Mouse (Mus musculus): ENCODE results near the gene Gm21970.

GRCm38 (mm10) chr16:91398944-91399343 is 7.4 kb downstream of the Gm21970 start:
- TF ChIP-seq CTCF (IDR thresholded peaks at IDR 0.05; ENCODE audit: low read depth, low read length) (no peak), GATA1 (IDR thresholded peaks at IDR 0.05; ENCODE audit: borderline replicate concordance, low read length) (no peak), GATA2 (IDR thresholded peaks at IDR 0.05; ENCODE audit: borderline replicate concordance, low read depth, low read length) (no peak), TAL1 (conservative IDR thresholded peaks at IDR 0.05; ENCODE audit: low read depth, low read length) (no peak)

Data from G1E (cell line).